Mouse (Mus musculus): Measurements from ENCODE around the gene Clec2e. TPM values are rescaled to one million over a fixed set of nuclear protein-coding genes. Genes with fewer than 3 reads are reported as not detected.
"Not testable (repeated sequence)": the region's sequence is repeated elsewhere in the genome, so short reads cannot be mapped to it uniquely, and the experiment has no call there.

The Clec2e gene
- not detected for total RNA-seq (2021)
- long read RNA-seq, experiment 1, result 0 reads
- long read RNA-seq, experiment 2, result 0 reads

DNA sequence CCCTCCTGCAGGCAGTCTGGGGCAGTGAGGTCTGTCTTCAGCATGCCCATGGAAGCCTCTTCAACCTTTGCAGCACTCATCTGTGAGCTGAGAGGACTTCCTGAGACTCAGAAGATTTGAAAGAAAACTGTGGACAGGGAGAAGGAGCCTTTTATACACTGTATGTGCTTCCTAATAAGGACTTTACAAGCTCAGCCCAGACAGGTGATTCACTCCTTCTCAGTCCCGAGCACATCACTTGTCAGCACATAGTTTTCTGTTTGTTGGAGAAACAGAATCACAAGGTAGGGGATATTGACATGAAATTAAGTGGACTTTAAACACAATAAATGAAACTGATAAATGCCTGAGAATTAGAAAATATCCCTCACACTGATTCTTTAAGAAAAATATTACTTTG, at the start of gene Clec2e:
TSS of gene Clec2e (minus strand) at position 120 of the 400 bp plus-strand sequence.
- not testable (repeated sequence) for DNase-seq

GRCm38 (mm10) chr6:129146812-129147211, 46.1 kb upstream of the Clec2e start:
- peak; percentile 64 to 73 for DNase-seq

GRCm38 (mm10) chr6:129132604-129133341, 32.1 kb upstream of the Clec2e start:
- peak in 1 of 2 experiments; percentile 49 for DNase-seq

DNA sequence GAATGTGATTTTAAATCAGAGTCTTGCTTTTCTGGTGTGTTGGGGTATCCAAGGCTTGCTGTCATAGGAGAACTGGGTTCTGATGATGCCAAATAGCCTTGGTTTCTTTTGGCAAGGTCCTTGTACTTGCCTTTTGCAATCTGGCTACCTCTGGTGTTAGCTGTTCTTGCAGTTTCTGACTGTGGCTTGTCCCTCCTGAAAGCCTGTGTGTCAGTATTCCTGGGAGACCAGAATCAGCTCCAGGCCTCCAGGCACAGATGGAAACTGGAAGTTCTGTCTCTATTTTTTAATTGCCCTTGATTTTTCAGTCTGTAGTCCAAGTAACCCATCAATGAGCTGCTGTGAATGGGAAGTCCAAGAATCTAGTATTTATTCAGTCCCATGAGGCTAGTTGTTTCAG, 26.1 kb upstream of the Clec2e start:
- DNase-seq, result no peak

DNA sequence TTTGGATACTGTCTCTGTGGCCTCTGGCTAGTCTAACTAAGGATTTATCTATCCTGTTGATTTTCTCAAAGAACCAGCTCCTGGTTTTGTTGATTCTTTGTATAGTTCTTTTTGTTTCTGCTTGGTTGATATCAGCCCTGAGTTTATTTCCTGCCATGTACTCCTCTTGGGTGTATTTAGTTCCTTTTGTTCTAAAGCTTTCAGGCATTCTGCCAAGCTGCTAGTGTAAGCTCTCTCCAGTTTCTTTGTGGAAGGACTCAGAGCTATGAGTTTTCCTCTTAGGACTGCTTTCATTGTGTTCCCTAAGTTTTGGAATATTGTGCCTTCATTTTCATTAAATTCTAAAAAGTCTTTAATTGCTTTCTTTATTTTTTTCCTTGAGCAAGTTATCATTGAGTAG, 23.8 kb upstream of the Clec2e start:
- DNase-seq, result peak in 1 of 2 experiments; percentile 55

DNA sequence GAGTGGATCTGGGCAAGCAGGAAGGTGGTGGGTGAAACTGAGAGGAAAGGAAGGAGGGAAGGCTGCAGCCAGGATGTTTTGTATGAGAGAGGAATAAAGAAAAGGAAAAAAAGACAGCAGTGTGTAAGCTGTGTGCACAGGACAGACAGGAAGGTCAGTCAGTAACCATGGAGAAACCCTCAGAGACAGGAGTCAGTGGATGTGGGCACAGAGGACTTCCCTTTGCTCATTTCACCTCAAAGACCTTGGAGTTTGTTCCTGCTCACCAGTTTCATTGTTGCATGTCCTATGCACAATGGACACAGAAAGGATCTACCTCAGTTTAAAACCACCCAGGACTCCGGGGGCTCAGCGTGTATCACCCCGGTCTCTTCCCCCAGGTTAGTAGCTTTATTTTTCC, 15.5 kb upstream of the Clec2e start:
- no peak for DNase-seq

DNA sequence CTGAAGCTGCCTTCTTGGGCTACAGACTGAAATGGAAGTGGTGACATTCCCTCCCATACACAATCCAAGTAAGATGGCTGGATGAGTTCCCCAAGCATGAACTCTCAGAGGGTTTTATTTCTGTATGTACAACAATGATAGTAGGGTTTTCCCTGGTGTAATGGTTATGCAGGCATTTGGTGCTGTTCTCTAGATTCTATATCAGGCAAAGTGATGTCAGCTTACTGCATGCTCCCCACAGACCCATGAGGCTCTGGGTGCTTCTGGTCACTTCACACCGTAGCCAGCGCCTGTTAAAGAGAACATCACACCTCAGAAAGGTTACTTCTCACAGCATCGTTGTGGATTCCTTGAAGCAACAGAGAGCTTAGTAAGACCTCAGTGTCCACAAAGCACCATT, 13.5 kb upstream of the Clec2e start:
- DNase-seq, result not testable (repeated sequence)

- DNase-seq, result peak in 1 of 2 experiments; percentile 12
Observed at GRCm38 (mm10) chr6:129113769-129114168, 13.1 kb upstream of the Clec2e start.

- no peak for DNase-seq
Observed at GRCm38 (mm10) chr6:129113030-129113673, 12.4 kb upstream of the Clec2e start.

- peak in 1 of 2 experiments; percentile 59 for DNase-seq
Observed at GRCm38 (mm10) chr6:129112526-129112925, 11.8 kb upstream of the Clec2e start.

DNA sequence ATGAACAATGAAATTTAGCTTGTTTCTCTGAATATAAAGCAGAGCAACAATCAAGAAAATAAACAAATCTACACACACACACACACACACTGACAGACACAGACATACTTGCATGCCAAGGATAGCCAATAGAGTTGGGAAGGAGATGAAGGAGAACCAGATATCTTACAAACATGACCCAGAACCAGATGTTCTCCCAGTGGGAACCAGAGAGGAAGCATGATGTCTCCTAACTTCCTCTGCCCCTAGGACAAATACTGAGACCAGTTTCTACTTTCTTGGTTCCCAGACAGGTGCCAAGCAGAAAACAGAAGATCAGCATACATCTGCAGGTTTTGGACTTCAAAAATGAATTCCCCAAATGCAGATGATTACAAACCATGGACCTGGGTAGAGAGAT, 7.2 kb upstream of the Clec2e start:
- peak in 1 of 2 experiments; percentile 42 for DNase-seq

- DNase-seq, result peak in 1 of 2 experiments; percentile 58
Observed at GRCm38 (mm10) chr6:129102858-129103555, 2.3 kb upstream of the Clec2e start.

- DNase-seq, result no peak
Observed at GRCm38 (mm10) chr6:129101604-129102003, 891 bp upstream of the Clec2e start.

GRCm38 (mm10) chr6:129097929-129098328, 2.8 kb downstream of the Clec2e start:
- DNase-seq, result peak; percentile 74 to 87

DNA sequence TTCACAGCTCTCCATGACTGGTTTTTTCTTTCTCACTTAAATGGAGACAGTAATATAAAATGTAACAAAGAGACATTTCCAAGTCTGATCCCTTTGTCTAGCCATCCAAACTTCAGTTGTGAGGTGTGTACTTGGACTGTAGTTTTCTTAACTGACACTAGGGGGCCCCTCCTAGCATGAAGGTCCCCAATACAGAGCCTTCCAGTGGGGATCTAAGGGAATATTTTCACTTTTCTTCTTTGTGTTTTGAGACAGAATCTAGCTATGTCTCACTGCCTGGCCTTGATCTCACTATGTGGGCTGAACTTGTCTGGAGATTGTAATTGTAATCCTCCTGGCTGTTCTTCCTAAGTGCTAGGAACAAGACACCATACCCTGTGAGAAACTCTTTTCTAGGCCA, 5.5 kb downstream of the Clec2e start:
- peak; percentile 70 to 71 for DNase-seq

DNA sequence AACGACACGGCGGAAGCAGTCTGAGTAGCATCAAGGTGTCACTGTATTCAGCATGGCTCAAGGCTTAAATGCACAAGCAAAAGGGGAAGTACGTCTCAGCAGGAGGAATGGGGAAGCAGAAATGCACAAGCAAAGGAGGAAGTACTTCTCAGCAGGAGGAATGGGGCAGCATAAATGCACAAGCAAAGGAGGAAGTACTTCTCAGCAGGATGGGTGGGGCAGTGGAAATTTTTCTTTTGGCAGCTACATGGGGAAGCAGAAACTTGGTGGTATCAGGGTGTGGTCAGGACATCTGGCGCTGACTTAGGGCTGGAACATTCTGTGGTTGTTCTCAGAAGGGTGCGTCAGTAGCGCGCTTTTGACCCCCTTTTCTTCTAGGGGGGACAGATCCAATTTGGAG, 12.1 kb downstream of the Clec2e start:
- not testable (repeated sequence) for DNase-seq

- peak; percentile 37 to 62 for DNase-seq
Observed at GRCm38 (mm10) chr6:129088161-129088560, 12.6 kb downstream of the Clec2e start.

GRCm38 (mm10) chr6:129086031-129086430, 14.7 kb downstream of the Clec2e start:
- not testable (repeated sequence) for DNase-seq

DNA sequence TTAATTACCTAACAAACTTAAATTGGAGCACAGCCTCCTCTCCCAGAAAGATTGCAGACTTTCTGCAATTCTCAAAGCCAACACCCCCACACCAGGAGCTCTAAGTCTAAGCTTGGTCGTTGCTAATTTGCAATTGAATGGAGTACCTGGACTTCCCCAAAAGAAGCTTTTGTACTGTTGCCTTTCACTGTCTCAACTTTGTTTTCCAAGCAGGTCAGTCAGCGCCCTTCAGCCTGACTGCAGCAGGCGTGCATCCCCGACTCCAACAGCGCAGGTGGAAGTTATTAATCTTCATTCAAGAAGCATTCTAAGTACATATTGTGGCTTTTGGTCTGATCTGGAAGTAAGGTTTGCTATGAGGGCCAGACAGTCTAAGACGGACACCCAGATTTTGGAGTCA, 15.6 kb downstream of the Clec2e start:
- DNase-seq, result no peak

- peak; percentile 48 to 54 for DNase-seq
Observed at GRCm38 (mm10) chr6:129066986-129067385, 33.7 kb downstream of the Clec2e start.

- DNase-seq, result no peak
Observed at GRCm38 (mm10) chr6:129066530-129066929, 34.2 kb downstream of the Clec2e start.

DNA sequence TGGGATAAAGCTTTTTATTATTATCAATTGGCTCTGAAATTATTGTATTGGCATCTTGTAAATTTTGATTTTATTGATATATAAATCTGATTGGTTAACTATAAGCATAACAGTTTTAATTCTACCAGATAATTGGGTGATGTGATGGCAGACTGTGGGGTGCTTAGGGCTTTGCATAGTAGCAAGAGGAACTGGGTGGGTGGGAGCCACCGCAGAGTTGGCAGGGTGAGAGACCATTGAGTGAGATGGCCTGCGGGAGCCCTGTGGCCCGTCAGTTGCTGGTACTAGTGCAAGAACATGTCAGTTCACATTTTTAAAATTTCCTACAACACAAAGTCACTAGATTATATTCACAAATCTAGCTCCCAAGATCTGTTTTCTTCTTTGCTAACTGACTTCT, 34.9 kb downstream of the Clec2e start:
- DNase-seq, result no peak

DNA sequence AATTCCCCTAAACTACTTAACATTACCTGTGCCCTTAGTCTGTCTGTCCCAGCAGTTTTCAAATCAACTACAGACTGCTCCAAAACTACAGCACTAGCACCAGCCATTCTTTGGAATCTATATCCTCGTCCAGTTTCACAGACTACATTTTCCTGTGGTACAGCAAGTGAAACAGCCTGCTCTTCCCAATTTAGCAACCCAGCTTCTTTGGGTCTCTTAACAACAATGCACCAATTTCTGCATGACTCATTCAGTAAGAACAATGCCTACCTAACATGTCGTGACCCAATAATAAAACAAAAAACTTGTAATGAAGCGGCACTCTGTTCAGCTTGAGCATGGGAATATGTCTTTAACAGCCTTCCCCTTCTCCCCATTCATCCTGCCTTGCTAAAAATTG, 35.3 kb downstream of the Clec2e start:
- no peak for DNase-seq

All from heart, adult 18-20 months (tissue).